Mouse (Mus musculus) intestine, embryonic 15.5 days (tissue): Measurements from ENCODE around the gene Khdc1a. TPM values are rescaled to one million over a fixed set of nuclear protein-coding genes. Genes with fewer than 3 reads are reported as not detected.
"Not testable (repeated sequence)": the region's sequence is repeated elsewhere in the genome, so short reads cannot be mapped to it uniquely, and the experiment has no call there.

Experiments used
- ATAC-seq: fragments of 200-750 bp; cut with Nextera tagmentation; 2 replicates; pipeline ENCODE4 v1.8.0; 2017; ENCODE audit warnings: moderate TSS enrichment, moderate library complexity
- H3K27ac ChIP-seq: fragments of 300-500 bp; sonication (generic); 2 replicates; pipeline ENCODE4 v1.5.1; 2015; ENCODE audit warnings: mild to moderate bottlenecking, inconsistent platforms
- H3K27me3 ChIP-seq: fragments of 300-500 bp; sonication (generic); replicated peaks from 2 replicates; pipeline ENCODE4 v1.6.1; 2015; ENCODE audit warnings: inconsistent platforms
- H3K36me3 ChIP-seq: fragments of 300-500 bp; sonication (generic); 2 replicates; pipeline ENCODE4 v1.6.1; 2015; ENCODE audit warnings: inconsistent platforms
- H3K4me1 ChIP-seq: fragments of 300-500 bp; sonication (generic); replicated peaks from 2 replicates; pipeline ENCODE4 v1.6.1; 2015; ENCODE audit warnings: inconsistent platforms
- H3K4me2 ChIP-seq: fragments of 300-500 bp; sonication (generic); replicated peaks from 2 replicates; pipeline ENCODE4 v1.6.1; 2015; ENCODE audit warnings: mild to moderate bottlenecking, inconsistent platforms
- H3K4me3 ChIP-seq: fragments of 300-500 bp; sonication (generic); replicated peaks from 2 replicates; pipeline ENCODE4 v1.5.1; 2015; ENCODE audit warnings: inconsistent platforms
- H3K9ac ChIP-seq: fragments of 300-500 bp; sonication (generic); 2 replicates; pipeline ENCODE4 v1.6.1; 2015; ENCODE audit warnings: inconsistent platforms
- H3K9me3 ChIP-seq: fragments of 300-500 bp; sonication (generic); 2 replicates; pipeline ENCODE4 v1.6.1; 2016; ENCODE audit warnings: inconsistent platforms
- WGBS: fragments of 180-500 bp; shearing (Covaris S2); methylation state at CpG from one replicate; pipeline ENCODE4 v1.1.7; 2015; 5-methylcytosine and 5-hydroxymethylcytosine counted together
- polyA plus RNA-seq: library from polyadenylated mRNA; unstranded; fragments of >200 nt; fragmentation: Nextera tagmentation; extraction: Ambion mirVana; gene quantifications from 2 replicates; pipeline ENCODE4 v1.2.1, GENCODE M21; 2015

The Khdc1a gene
- polyA plus RNA-seq, 1 experiment from 2014 or later = not detected

DNA sequence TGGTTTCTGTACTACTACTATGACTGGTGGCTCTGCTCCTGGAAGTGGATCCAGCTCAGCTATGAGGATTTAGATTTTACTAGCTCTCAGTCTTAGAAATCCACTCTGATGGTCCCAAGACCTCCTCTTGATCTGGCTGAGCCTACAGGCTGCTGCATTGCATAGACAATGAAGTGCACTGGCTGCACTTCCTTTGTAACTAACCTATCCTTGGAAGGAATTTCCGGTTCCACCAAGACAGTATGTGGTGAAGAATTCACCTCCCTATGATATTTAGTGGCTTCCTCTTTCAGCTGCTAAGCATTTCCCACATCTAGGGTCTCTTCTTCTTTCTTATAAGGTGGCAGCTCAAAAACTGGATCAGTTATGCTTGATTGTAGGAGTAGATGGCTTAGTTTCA, 24.8 kb upstream of the Khdc1a start:
- WGBS = 88% methylated on average over 1 of the region's 1 CpGs
- H3K4me3 ChIP-seq = no peak overlapping the region
- no peaks in the 10 kb centered on the region for H3K27me3 ChIP-seq
- no peaks in the 10 kb centered on the region for H3K36me3 ChIP-seq
- H3K9ac ChIP-seq = no peak overlapping the region
- H3K4me1 ChIP-seq = no peaks in the 10 kb centered on the region
- H3K27ac ChIP-seq = no peak overlapping the region
- ATAC-seq = no peak
- H3K9me3 ChIP-seq = no peaks in the 10 kb centered on the region
- H3K4me2 ChIP-seq = no peak overlapping the region

DNA sequence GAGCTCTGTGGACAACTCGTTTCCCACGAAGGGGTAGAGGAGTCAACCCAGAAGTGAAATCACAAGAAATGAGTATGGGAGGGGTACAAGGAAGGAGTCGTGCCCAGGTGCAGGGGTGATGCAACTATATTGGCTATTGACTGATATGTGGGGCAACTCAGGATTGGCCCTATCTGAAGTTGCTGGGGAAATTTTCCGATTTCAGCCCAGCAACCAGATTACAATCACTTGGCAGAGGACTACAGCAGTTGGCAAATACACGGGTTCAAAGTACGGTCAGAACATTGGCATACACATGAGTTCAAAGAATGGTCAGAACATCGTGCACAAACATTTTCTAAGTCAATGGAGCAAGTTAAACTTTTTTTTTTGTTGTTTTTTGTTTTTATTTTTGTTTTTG, 22.7 kb upstream of the Khdc1a start:
- Histone ChIP-seq H3K9me3 (no peaks in the 10 kb centered on the region), H3K4me2 (no peak overlapping the region), H3K4me1 (no peaks in the 10 kb centered on the region), H3K36me3 (no peaks in the 10 kb centered on the region), H3K27ac (no peak overlapping the region), H3K9ac (no peak overlapping the region), H3K27me3 (no peaks in the 10 kb centered on the region), H3K4me3 (no peak overlapping the region)
- 87% methylated on average over 7 of the region's 7 CpGs for WGBS
- no peak for ATAC-seq

- not testable (repeated sequence) for H3K4me1 ChIP-seq, H3K27me3 ChIP-seq, H3K9ac ChIP-seq, ATAC-seq, H3K36me3 ChIP-seq, H3K9me3 ChIP-seq, H3K4me2 ChIP-seq, H3K4me3 ChIP-seq, H3K27ac ChIP-seq
Observed at GRCm38 (mm10) chr1:21331161-21331560, 18.3 kb upstream of the Khdc1a start.

- ATAC-seq = peak; percentile 41; the same call in 1 of the 2 replicates
- H3K27ac ChIP-seq = no peak overlapping the region
- H3K36me3 ChIP-seq = no peaks in the 10 kb centered on the region
- no peak overlapping the region for H3K4me2 ChIP-seq
- H3K9me3 ChIP-seq = no peaks in the 10 kb centered on the region
- WGBS = 78% methylated on average over 16 of the region's 16 CpGs
- H3K27me3 ChIP-seq = no peaks in the 10 kb centered on the region
- no peak overlapping the region for H3K4me3 ChIP-seq
- no peaks in the 10 kb centered on the region for H3K4me1 ChIP-seq
- H3K9ac ChIP-seq = no peak overlapping the region
Observed at GRCm38 (mm10) chr1:21333222-21333973, 16.0 kb upstream of the Khdc1a start.

- H3K4me1 ChIP-seq = no peaks in the 10 kb centered on the region
- no peak overlapping the region for H3K4me2 ChIP-seq
- H3K27me3 ChIP-seq = no peaks in the 10 kb centered on the region
- H3K9ac ChIP-seq = no peak overlapping the region
- H3K27ac ChIP-seq = no peak overlapping the region
- no peaks in the 10 kb centered on the region for H3K36me3 ChIP-seq
- no peak for ATAC-seq
- H3K4me3 ChIP-seq = no peak overlapping the region
- no peaks in the 10 kb centered on the region for H3K9me3 ChIP-seq
Observed at GRCm38 (mm10) chr1:21335836-21336235, 13.6 kb upstream of the Khdc1a start.

DNA sequence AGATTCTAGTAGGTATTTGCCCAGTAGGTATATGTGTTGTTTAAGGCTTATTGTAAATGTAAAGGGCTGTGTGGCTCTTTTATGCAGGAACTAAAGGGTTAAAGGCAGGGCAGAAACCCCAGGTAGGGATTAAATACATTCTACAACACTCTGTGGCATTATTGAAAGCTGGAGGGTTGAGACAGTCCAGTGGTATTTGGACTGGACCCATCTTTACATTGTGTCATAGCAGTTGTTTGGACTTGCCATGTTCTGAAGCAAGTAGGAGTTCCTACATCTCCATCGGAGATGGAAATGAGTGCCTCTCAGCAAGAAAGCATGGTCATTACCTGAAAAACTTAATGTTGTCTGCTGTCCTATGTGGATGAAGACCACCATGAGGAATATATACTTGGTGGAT, 8.7 kb upstream of the Khdc1a start:
- Histone ChIP-seq H3K9ac (no peak overlapping the region), H3K36me3 (no peaks in the 10 kb centered on the region), H3K9me3 (no peaks in the 10 kb centered on the region), H3K27me3 (no peaks in the 10 kb centered on the region), H3K4me1 (no peaks in the 10 kb centered on the region), H3K4me3 (no peak overlapping the region), H3K4me2 (no peak overlapping the region), H3K27ac (no peak overlapping the region)
- 100% methylated on average over 1 of the region's 1 CpGs for WGBS
- ATAC-seq = no peak

DNA sequence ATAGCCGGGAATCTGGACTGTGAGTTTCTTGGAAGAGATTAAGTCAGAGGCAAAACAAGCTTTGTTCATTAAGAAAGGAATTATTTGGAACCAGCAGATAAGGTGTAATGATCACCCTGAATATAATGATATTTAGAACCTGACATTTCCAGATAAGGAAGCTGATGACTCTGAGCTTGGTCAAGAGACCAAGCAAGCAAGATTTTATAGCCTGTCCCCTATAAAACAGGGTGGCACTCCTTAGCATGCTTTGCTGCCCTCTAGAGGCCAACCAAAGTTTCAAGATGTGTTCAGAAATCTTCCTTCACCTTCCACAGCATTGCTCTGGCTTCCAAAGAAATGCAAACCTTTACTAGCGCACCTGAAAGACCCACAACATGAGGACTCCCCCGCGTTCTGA, 5.2 kb upstream of the Khdc1a start:
- Histone ChIP-seq H3K27ac (no peak overlapping the region), H3K4me3 (no peak overlapping the region), H3K27me3 (no peaks in the 10 kb centered on the region), H3K36me3 (no peaks in the 10 kb centered on the region), H3K4me1 (no peaks in the 10 kb centered on the region), H3K9me3 (no peaks in the 10 kb centered on the region), H3K9ac (no peak overlapping the region), H3K4me2 (no peak overlapping the region)
- peak; percentile 83 for ATAC-seq
- 52% methylated on average over 4 of the region's 4 CpGs for WGBS

GRCm38 (mm10) chr1:21344752-21345151, 4.7 kb upstream of the Khdc1a start:
- H3K4me1 ChIP-seq, ATAC-seq, H3K9me3 ChIP-seq, H3K4me2 ChIP-seq, H3K4me3 ChIP-seq, H3K27me3 ChIP-seq, H3K27ac ChIP-seq, H3K9ac ChIP-seq, H3K36me3 ChIP-seq: not testable (repeated sequence)
- 81% methylated on average over 7 of the region's 7 CpGs for WGBS

GRCm38 (mm10) chr1:21368031-21368430, 18.6 kb downstream of the Khdc1a start, which contains the start of gene Khdc1c:
TSS of gene Khdc1c (plus strand) at chr1:21368331.
- ATAC-seq, H3K9ac ChIP-seq, H3K27ac ChIP-seq, H3K36me3 ChIP-seq, H3K4me2 ChIP-seq, H3K9me3 ChIP-seq, H3K27me3 ChIP-seq, H3K4me1 ChIP-seq, H3K4me3 ChIP-seq: not testable (repeated sequence)
- 71% methylated on average over 1 of the region's 1 CpGs for WGBS

DNA sequence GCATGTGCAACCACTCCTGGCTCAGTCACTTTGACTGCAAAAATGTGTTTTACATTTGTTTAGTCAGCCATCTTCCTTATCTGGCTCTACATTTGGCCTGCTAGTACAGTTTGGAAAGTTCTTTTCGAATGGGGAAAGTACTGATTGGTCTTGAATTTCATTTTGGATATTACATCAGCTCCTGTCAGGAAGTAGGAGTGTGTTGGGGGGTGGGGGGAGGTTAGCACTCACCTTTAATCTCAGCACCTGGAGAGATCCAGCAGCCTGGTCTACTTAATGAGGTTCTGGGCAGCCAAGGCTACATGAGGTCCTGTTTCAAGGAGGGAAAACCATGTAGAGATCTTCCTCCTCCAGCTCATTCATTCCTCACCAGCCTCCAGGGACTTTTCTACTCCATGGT, 33.8 kb downstream of the Khdc1a start, which contains the start of gene Khdc1b:
Gene Khdc1b, plus strand, starts transcription at position 301 of the 400 bp plus-strand sequence.
- H3K4me1 ChIP-seq = no peaks in the 10 kb centered on the region
- no peaks in the 10 kb centered on the region for H3K27me3 ChIP-seq
- no peaks in the 10 kb centered on the region for H3K9me3 ChIP-seq
- no peak within 1 kb of the TSS for H3K4me2 ChIP-seq
- 88% methylated on average over 1 of the region's 1 CpGs for WGBS
- no peak within 1 kb of the TSS for H3K27ac ChIP-seq
- H3K9ac ChIP-seq = no peak within 1 kb of the TSS
- no peak for ATAC-seq
- H3K4me3 ChIP-seq = no peak within 1 kb of the TSS
- no peaks in the 10 kb centered on the region for H3K36me3 ChIP-seq

GRCm38 (mm10) chr1:21391138-21391671, 41.8 kb downstream of the Khdc1a start:
- Histone ChIP-seq H3K9ac (no peak overlapping the region), H3K27me3 (no peaks in the 10 kb centered on the region), H3K4me2 (no peak overlapping the region), H3K27ac (no peak overlapping the region), H3K36me3 (no peaks in the 10 kb centered on the region), H3K4me3 (no peak overlapping the region), H3K9me3 (no peaks in the 10 kb centered on the region), H3K4me1 (no peaks in the 10 kb centered on the region)
- ATAC-seq = no peak
- WGBS = 56% methylated on average over 6 of the region's 6 CpGs
